Mouse (Mus musculus) frontal cortex, adult 2 months (tissue): Measurements from ENCODE around the gene Limch1. TPM values are rescaled to one million over a fixed set of nuclear protein-coding genes. Genes with fewer than 3 reads are reported as not detected.
A peak's percentile ranks its signal among the peaks of the same experiment; 100 is the strongest.

Source experiments
- DNase-seq, 2 experiments: peaks; one replicate each; pipeline ENCODE4 v3.0.0; 2022; ENCODE audit warnings: low spot score in 1 of 2; ENCODE audit errors: extremely low spot score in 1 of 2
- polyA plus RNA-seq: library from polyadenylated mRNA; depleted of rRNA; stranded (reverse); fragments of >200 nt; gene quantifications from 2 replicates; pipeline ENCODE4 v1.2.3, GENCODE M21; 2012

Limch1 gene
- polyA plus RNA-seq, 1 experiment = 83.3 TPM

- no peak for DNase-seq
Measured at GRCm38 (mm10) chr5:66822500-66823205, 77.0 kb downstream of the Limch1 start.

- no peak for DNase-seq
Measured at GRCm38 (mm10) chr5:66825586-66825985, 80.0 kb downstream of the Limch1 start.

- DNase-seq = no peak
Measured at GRCm38 (mm10) chr5:66826844-66827243, 81.2 kb downstream of the Limch1 start.

GRCm38 (mm10) chr5:66829505-66829904 is 83.9 kb downstream of the Limch1 start:
- DNase-seq = no peak

GRCm38 (mm10) chr5:66830206-66830605 is 84.6 kb downstream of the Limch1 start:
- DNase-seq = no peak

- DNase-seq = no peak
Measured at GRCm38 (mm10) chr5:66834756-66835155, 89.1 kb downstream of the Limch1 start.

- no peak for DNase-seq
Measured at GRCm38 (mm10) chr5:66836892-66837291, 91.3 kb downstream of the Limch1 start.

GRCm38 (mm10) chr5:66841971-66842370 is 96.3 kb downstream of the Limch1 start:
- no peak for DNase-seq

- DNase-seq = no peak
Measured at GRCm38 (mm10) chr5:66842776-66843175, 97.1 kb downstream of the Limch1 start.

- no peak for DNase-seq
Measured at GRCm38 (mm10) chr5:66848136-66848535, 102.5 kb downstream of the Limch1 start.

- no peak for DNase-seq
Measured at GRCm38 (mm10) chr5:66849148-66849547, 103.5 kb downstream of the Limch1 start.

- DNase-seq = peak in 1 of 2 experiments; percentile 57
Measured at GRCm38 (mm10) chr5:66850721-66851251, 105.2 kb downstream of the Limch1 start.

- no peak for DNase-seq
Measured at GRCm38 (mm10) chr5:66851708-66852107, 106.1 kb downstream of the Limch1 start.

GRCm38 (mm10) chr5:66854263-66854662 is 108.6 kb downstream of the Limch1 start:
- DNase-seq = no peak

- DNase-seq = no peak
Measured at GRCm38 (mm10) chr5:66855358-66856107, 109.9 kb downstream of the Limch1 start.

GRCm38 (mm10) chr5:66859506-66859905 is 113.9 kb downstream of the Limch1 start:
- DNase-seq = no peak

GRCm38 (mm10) chr5:66861232-66862035 is 115.8 kb downstream of the Limch1 start:
- DNase-seq = no peak

GRCm38 (mm10) chr5:66862151-66862550 is 116.5 kb downstream of the Limch1 start:
- DNase-seq = no peak

- peak; percentile 37 to 53 for DNase-seq
Measured at GRCm38 (mm10) chr5:66865229-66865628, 119.6 kb downstream of the Limch1 start.

- peak in 1 of 2 experiments; percentile 62 for DNase-seq
Measured at GRCm38 (mm10) chr5:66866019-66866418, 120.4 kb downstream of the Limch1 start.

- DNase-seq = no peak
Measured at GRCm38 (mm10) chr5:66869545-66869944, 123.9 kb downstream of the Limch1 start.
